Mouse (Mus musculus) limb, embryonic 14.5 days (tissue): ENCODE measurements around the gene Gm20843. TPM values are rescaled to one million over a fixed set of nuclear protein-coding genes. Genes with fewer than 3 reads are reported as not detected.
"Not testable (repeated sequence)": the region's sequence is repeated elsewhere in the genome, so short reads cannot be mapped to it uniquely, and the experiment has no call there.

Experiments used
- ATAC-seq: fragments of 200-750 bp; cut with Nextera tagmentation; 2 replicates; pipeline ENCODE4 v1.8.0; 2017; ENCODE audit warnings: low read depth, moderate number of reproducible peaks, moderate TSS enrichment; ENCODE audit not compliant: low FRiP score
- DNase-seq: peaks from one replicate; pipeline ENCODE4 v3.0.0-alpha.2; 2015; ENCODE audit warnings: low spot score
- H3K27ac ChIP-seq: fragments of 300-500 bp; sonication (generic); replicated peaks from 2 replicates; pipeline ENCODE4 v1.5.1; 2014; ENCODE audit warnings: low read depth, mild to moderate bottlenecking, low read length, moderate library complexity, mixed read lengths
- H3K27me3 ChIP-seq: fragments of 300-500 bp; sonication (generic); 2 replicates; pipeline ENCODE4 v1.6.1; 2014; ENCODE audit warnings: low read length, mixed read lengths; ENCODE audit not compliant: control insufficient read depth, insufficient read depth
- H3K36me3 ChIP-seq: fragments of 300-500 bp; sonication (generic); 2 replicates; pipeline ENCODE4 v1.6.1; 2014; ENCODE audit warnings: mild to moderate bottlenecking, low read length, moderate library complexity, mixed read lengths; ENCODE audit not compliant: control insufficient read depth, insufficient read depth
- H3K4me1 ChIP-seq: fragments of 300-500 bp; sonication (generic); 2 replicates; pipeline ENCODE4 v1.6.1; 2014; ENCODE audit warnings: antibody characterized with exemption, low read length, mixed read lengths; ENCODE audit not compliant: control insufficient read depth, insufficient read depth
- H3K4me2 ChIP-seq: fragments of 300-500 bp; sonication (generic); replicated peaks from 2 replicates; pipeline ENCODE4 v1.6.1; 2014; ENCODE audit warnings: low read depth, mild to moderate bottlenecking, low read length, moderate library complexity; ENCODE audit not compliant: severe bottlenecking
- H3K4me3 ChIP-seq: fragments of 300-500 bp; sonication (generic); replicated peaks from 2 replicates; pipeline ENCODE4 v1.5.1; 2014; ENCODE audit warnings: low read length
- H3K9ac ChIP-seq: fragments of 300-500 bp; sonication (generic); 2 replicates; pipeline ENCODE4 v1.6.1; 2014; ENCODE audit warnings: mild to moderate bottlenecking, low read depth, low read length, moderate library complexity; ENCODE audit not compliant: severe bottlenecking
- H3K9me3 ChIP-seq: fragments of 300-500 bp; sonication (generic); 2 replicates; pipeline ENCODE4 v1.6.1; 2016; ENCODE audit warnings: low read length; ENCODE audit not compliant: control insufficient read depth
- WGBS: fragments of 180-500 bp; shearing (Covaris S2); extraction: QIAGEN DNeasy Blood & Tissue Kit; methylation state at CpG from one replicate; pipeline ENCODE4 v1.1.7; 2014; 5-methylcytosine and 5-hydroxymethylcytosine counted together
- polyA plus RNA-seq, 2 experiments: library from polyadenylated mRNA; depleted of rRNA in 1 of 2; stranded (reverse) in 1 of 2; unstranded in 1 of 2; fragments of >200 nt; fragmentation: Nextera tagmentation in 1 of 2; extraction: Ambion mirVana in 1 of 2; gene quantifications; 2 replicates each; pipeline versions ENCODE4 v1.2.1 to v1.2.3; 2012 to 2014

Gm20843 gene
- not detected in 2 replicates for polyA plus RNA-seq (2012; rRNA removed)
- not detected in 2 replicates for polyA plus RNA-seq (2014; fragmentation: Nextera tagmentation; extraction: Ambion mirVana)

DNA sequence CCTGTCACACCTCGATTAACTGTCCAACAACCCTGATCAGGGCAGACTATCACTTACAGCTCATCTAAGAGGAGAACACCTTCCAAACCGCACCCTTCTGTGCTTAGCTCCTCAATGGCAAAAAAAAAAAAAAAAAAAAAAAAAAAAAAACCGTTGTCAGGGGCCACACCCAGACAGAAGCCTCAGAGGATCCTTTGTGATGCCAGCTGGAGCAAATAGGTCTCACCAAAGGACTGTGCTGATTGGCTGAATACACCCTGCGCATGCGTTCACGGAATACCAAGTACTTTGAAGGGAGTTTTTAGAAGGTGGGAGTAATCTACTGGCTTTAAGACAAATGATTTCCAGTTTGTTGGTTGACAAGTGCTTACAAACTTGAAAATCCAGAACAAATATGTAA lies at the start of gene Gm20843:
Gene Gm20843 (minus strand): TSS at position 101 of the 400 bp plus-strand sequence.
- not testable (repeated sequence) for H3K9ac ChIP-seq, H3K4me3 ChIP-seq, ATAC-seq, H3K4me2 ChIP-seq, H3K27ac ChIP-seq, DNase-seq, H3K9me3 ChIP-seq, H3K27me3 ChIP-seq, H3K36me3 ChIP-seq, H3K4me1 ChIP-seq
- WGBS, result no CpG with 5 or more reads among the region's 6 CpGs
